Mouse (Mus musculus) intestine, postnatal 0 days (tissue): Measurements from ENCODE around the gene Jaml. TPM values are rescaled to one million over a fixed set of nuclear protein-coding genes. Genes with fewer than 3 reads are reported as not detected.
A peak's percentile ranks its signal among the peaks of the same experiment; 100 is the strongest.
"Not testable (repeated sequence)": the region's sequence is repeated elsewhere in the genome, so short reads cannot be mapped to it uniquely, and the experiment has no call there.

Experiments
- ATAC-seq: fragments of 200-750 bp; cut with Nextera tagmentation; 2 replicates; pipeline ENCODE4 v1.8.0; 2017; ENCODE audit warnings: mild to moderate bottlenecking, moderate TSS enrichment, moderate library complexity
- H3K27ac ChIP-seq: fragments of 300-500 bp; sonication (generic); 2 replicates; pipeline ENCODE4 v1.5.1; 2014; ENCODE audit warnings: mild to moderate bottlenecking, low read depth, low read length, moderate library complexity
- H3K27me3 ChIP-seq: fragments of 300-500 bp; sonication (generic); replicated peaks from 2 replicates; pipeline ENCODE4 v1.6.1; 2014; ENCODE audit warnings: low read length, mixed read lengths; ENCODE audit not compliant: control insufficient read depth, insufficient read depth
- H3K36me3 ChIP-seq: fragments of 300-500 bp; sonication (generic); 2 replicates; pipeline ENCODE4 v1.6.1; 2014; ENCODE audit warnings: mild to moderate bottlenecking, moderate library complexity; ENCODE audit not compliant: control insufficient read depth, insufficient read depth
- H3K4me1 ChIP-seq: fragments of 300-500 bp; sonication (generic); replicated peaks from 2 replicates; pipeline ENCODE4 v1.6.1; 2014; ENCODE audit warnings: antibody characterized with exemption, low read length, mixed read lengths; ENCODE audit not compliant: control insufficient read depth, insufficient read depth
- H3K4me2 ChIP-seq: fragments of 300-500 bp; sonication (generic); replicated peaks from 2 replicates; pipeline ENCODE4 v1.6.1; 2014; ENCODE audit warnings: low read depth, mild to moderate bottlenecking, moderate library complexity
- H3K4me3 ChIP-seq: fragments of 300-500 bp; sonication (generic); 2 replicates; pipeline ENCODE4 v1.5.1; 2014; ENCODE audit warnings: low read depth, low read length
- H3K9ac ChIP-seq: fragments of 300-500 bp; sonication (generic); 2 replicates; pipeline ENCODE4 v1.6.1; 2014; ENCODE audit warnings: mild to moderate bottlenecking, low read depth, low read length
- H3K9me3 ChIP-seq: fragments of 300-500 bp; sonication (generic); 2 replicates; pipeline ENCODE4 v1.6.1; 2016; ENCODE audit warnings: mixed run types; ENCODE audit not compliant: control insufficient read depth
- CTCF ChIP-seq: sonication (generic); IDR thresholded peaks from 2 replicates; pipeline ENCODE4 v1.5.1; 2016; ENCODE audit warnings: low read depth, mild to moderate bottlenecking, control low read depth, antibody characterized with exemption, moderate library complexity
- WGBS: fragments of 180-500 bp; shearing (Covaris S2); extraction: QIAGEN DNeasy Blood & Tissue Kit; methylation state at CpG from one replicate; pipeline ENCODE4 v1.1.7; 2014; 5-methylcytosine and 5-hydroxymethylcytosine counted together
- polyA plus RNA-seq: library from polyadenylated mRNA; unstranded; fragments of >200 nt; fragmentation: Nextera tagmentation; extraction: Ambion mirVana; gene quantifications from 2 replicates; pipeline ENCODE4 v1.2.1, GENCODE M21; 2015

Jaml gene
- polyA plus RNA-seq = 221 and 255 TPM in 2 replicates

DNA sequence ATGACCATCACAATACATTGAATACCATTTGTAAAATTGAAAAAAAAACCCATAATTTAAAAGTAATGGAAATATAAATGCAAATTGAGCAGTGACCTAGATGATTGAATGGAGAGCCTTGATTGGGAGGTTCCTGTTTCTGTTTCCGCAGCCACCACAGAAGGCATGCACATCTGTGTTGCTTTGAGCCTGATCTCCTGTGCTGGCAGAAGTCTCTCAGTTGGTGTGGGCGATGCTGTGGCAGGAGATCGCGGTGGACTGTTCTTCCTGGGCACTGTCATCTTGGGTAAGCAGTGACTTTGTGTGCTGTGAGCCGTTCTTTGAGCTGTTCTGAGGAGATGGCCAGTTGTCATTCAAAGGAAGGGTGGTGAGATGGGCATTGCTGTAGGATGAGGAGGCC is at the start of gene Jaml:
Gene Jaml (plus strand): TSS at position 173 of the 400 bp plus-strand sequence.
- H3K4me1 ChIP-seq = no peaks in the 10 kb centered on the region
- no peak within 1 kb of the TSS for H3K27ac ChIP-seq
- no peaks in the 10 kb centered on the region for H3K9me3 ChIP-seq
- no peak for ATAC-seq
- H3K9ac ChIP-seq = no peak within 1 kb of the TSS
- H3K36me3 ChIP-seq = peaks cover 8% of the 10 kb centered on the region; the same call in 1 of the 2 replicates
- no peak for TF ChIP-seq CTCF
- no peaks in the 10 kb centered on the region for H3K27me3 ChIP-seq
- no peak within 1 kb of the TSS for H3K4me3 ChIP-seq
- 83% methylated on average over 5 of the region's 5 CpGs for WGBS
- no peak within 1 kb of the TSS for H3K4me2 ChIP-seq

DNA sequence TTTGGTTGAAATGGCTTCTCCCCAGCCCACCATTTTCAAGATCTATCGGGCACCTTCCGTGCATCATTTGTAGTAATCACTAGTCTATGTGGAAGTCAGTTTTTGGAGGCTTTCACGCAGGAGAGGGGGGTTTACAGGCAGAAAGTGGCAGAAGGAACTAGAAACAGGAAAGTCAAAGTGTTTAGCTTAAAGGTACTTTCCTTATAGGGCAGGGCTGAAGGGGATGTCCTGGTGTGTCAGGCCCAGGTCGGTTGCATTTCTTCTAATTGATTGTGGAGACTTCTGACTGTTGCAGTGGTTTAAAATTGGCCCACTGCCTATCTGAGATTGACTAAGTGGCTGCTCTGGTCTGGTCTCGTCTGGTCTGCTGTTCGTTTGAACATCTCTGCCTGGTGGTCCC is 48.6 kb upstream of the Jaml start:
- H3K36me3 ChIP-seq = no peaks in the 10 kb centered on the region
- no peaks in the 10 kb centered on the region for H3K4me1 ChIP-seq
- no peak for ATAC-seq
- no peak for TF ChIP-seq CTCF
- H3K9me3 ChIP-seq = no peaks in the 10 kb centered on the region
- WGBS = 60% methylated on average over 6 of the region's 6 CpGs
- H3K9ac ChIP-seq = no peak overlapping the region
- H3K4me2 ChIP-seq = no peak overlapping the region
- H3K4me3 ChIP-seq = no peak overlapping the region
- H3K27ac ChIP-seq = no peak overlapping the region
- H3K27me3 ChIP-seq = 0 out of 2 replicates have a peak, but pooled peaks cover 4% of the 10 kb centered on the region

DNA sequence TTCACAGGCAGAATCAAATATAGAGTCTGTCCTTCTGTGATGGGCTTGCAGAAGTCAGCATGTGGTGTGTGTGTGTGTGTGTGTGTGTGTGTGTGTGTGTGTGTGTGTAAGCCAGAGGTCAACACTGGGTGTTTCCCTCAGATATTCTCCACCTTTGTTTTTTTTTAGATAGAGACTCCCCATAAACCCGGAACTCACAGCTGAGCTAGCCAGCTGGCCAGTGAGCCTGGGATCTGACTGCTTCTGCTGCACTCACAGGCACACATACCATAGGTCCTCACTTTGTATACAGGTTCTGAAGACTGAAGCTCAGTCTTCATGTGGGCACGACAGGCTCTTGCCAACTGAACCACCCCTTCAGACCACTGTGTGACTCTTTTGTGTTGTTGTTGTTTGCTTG is 46.7 kb upstream of the Jaml start:
- no peak for TF ChIP-seq CTCF
- H3K4me2 ChIP-seq = no peak overlapping the region
- H3K9ac ChIP-seq = no peak overlapping the region
- H3K4me3 ChIP-seq = no peak overlapping the region
- no peaks in the 10 kb centered on the region for H3K36me3 ChIP-seq
- no peak overlapping the region for H3K27ac ChIP-seq
- H3K27me3 ChIP-seq = 0 out of 2 replicates have a peak, but pooled peaks cover 4% of the 10 kb centered on the region
- no peaks in the 10 kb centered on the region for H3K9me3 ChIP-seq
- no peak for ATAC-seq
- H3K4me1 ChIP-seq = no peaks in the 10 kb centered on the region
- 58% methylated on average over 2 of the region's 2 CpGs for WGBS

DNA sequence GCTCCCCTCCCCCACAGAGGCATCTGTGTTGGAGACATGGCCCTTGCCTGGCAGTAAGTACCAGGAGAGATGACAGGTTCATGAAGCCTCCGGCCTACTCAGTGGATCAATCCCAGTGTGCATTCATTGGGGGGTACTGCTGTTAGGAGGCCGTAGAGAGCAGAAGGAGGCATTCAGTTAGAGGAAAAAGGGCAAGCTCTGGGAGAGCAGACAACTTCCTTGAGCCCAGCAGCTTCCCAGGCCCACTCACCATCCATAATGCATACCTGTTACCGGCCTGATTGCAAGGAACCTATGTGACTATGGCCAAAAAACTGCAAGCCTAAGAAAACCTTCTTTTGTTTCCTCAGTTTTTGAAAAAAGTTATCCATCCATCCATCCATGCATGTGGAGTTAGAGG is 44.5 kb upstream of the Jaml start:
- WGBS = 86% methylated on average over 3 of the region's 3 CpGs
- H3K4me2 ChIP-seq = no peak overlapping the region
- H3K4me1 ChIP-seq = no peaks in the 10 kb centered on the region
- H3K4me3 ChIP-seq = no peak overlapping the region
- no peak overlapping the region for H3K27ac ChIP-seq
- no peak overlapping the region for H3K9ac ChIP-seq
- no peaks in the 10 kb centered on the region for H3K27me3 ChIP-seq
- ATAC-seq = no peak
- H3K9me3 ChIP-seq = no peaks in the 10 kb centered on the region
- no peaks in the 10 kb centered on the region for H3K36me3 ChIP-seq
- no peak for TF ChIP-seq CTCF

DNA sequence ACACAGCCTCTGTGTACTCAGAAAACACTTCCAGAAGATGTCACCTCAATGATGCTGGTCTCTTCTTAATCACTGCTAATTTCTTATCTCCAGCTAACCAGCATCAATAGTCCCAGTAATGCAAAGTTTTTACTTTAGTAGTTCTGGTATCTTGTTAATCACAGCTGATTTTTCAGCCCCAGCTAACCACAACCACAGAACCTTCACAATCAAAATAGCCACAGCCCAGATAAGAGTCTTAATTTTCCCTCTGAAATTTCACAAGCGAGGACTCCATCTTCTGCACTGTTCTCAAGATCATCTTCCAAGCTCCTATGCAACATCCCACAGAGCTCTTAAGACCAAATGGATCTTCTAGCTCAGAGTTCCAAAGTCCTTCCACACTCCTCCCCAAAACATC is 41.2 kb upstream of the Jaml start:
- H3K36me3 ChIP-seq, H3K4me1 ChIP-seq, H3K27me3 ChIP-seq, ATAC-seq, H3K27ac ChIP-seq, H3K4me3 ChIP-seq, H3K9ac ChIP-seq, H3K4me2 ChIP-seq, H3K9me3 ChIP-seq: not testable (repeated sequence)
- 87% methylated on average over 1 of the region's 1 CpGs for WGBS

DNA sequence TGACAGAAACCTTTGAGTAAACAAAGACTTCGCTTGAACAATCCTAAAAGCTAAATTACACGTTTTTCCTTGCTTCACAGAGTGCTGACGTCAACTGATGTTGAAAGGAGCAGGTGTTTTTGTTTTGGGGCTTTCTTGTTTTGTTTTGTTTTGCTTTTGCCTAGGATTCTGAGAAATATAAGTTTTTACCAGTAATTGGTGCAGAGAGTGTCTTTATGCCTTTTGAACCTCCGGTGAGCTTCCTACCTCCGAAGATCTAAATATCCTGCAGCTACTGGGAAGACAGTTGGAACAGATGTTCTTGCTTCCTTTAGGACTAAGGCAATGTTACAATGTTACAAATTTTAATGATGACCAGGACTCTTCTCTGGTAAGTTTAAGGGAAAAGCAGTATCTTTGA is 39.5 kb upstream of the Jaml start, which contains the start of gene Mpzl2:
Gene Mpzl2 (plus strand): TSS at position 301 of the 400 bp plus-strand sequence.
- no peak for ATAC-seq
- WGBS = 50% methylated on average over 5 of the region's 5 CpGs
- TF ChIP-seq CTCF = no peak
- Histone ChIP-seq H3K27me3 (no peaks in the 10 kb centered on the region), H3K4me1 (0 out of 2 replicates have a peak, but pooled peaks cover 6% of the 10 kb centered on the region), H3K4me2 (peak within 1 kb of the TSS; percentile 57), H3K9ac (no peak within 1 kb of the TSS), H3K27ac (no peak within 1 kb of the TSS), H3K36me3 (no peaks in the 10 kb centered on the region), H3K4me3 (peak within 1 kb of the TSS; percentile 18; the same call in 1 of the 2 replicates), H3K9me3 (no peaks in the 10 kb centered on the region)
